Mouse (Mus musculus): ENCODE results near the gene Trmt10c.
A peak's percentile ranks its signal among the peaks of the same experiment; 100 is the strongest.
"Not testable (repeated sequence)": the region's sequence is repeated elsewhere in the genome, so short reads cannot be mapped to it uniquely, and the experiment has no call there.

The Trmt10c gene

GRCm38 (mm10) chr16:56048038-56048437, 10.4 kb upstream of the Trmt10c start, which contains the start of gene Senp7:
Senp7 (plus strand) TSS chr16:56048338.
- not testable (repeated sequence) for DNase-seq (ENCODE audit: low spot score)

- DNase-seq (ENCODE audit: low spot score), result no peak
Measured at GRCm38 (mm10) chr16:56038090-56038489, 471 bp upstream of the Trmt10c start.

- DNase-seq (ENCODE audit: low spot score), result no peak
Measured at GRCm38 (mm10) chr16:56036501-56036900, 1.1 kb downstream of the Trmt10c start.

GRCm38 (mm10) chr16:56034566-56034965, 3.1 kb downstream of the Trmt10c start:
- no peak for DNase-seq (ENCODE audit: low spot score)

GRCm38 (mm10) chr16:56029661-56030082, 7.9 kb downstream of the Trmt10c start, which contains the start of gene Pcnp:
Pcnp (minus strand) TSS chr16:56029739.
- DNase-seq (ENCODE audit: low spot score), result peak; percentile 90

- DNase-seq (ENCODE audit: low spot score), result no peak
Measured at GRCm38 (mm10) chr16:56028722-56029551, 8.7 kb downstream of the Trmt10c start.

- no peak for DNase-seq (ENCODE audit: low spot score)
Measured at GRCm38 (mm10) chr16:56027854-56028629, 9.6 kb downstream of the Trmt10c start.

- DNase-seq (ENCODE audit: low spot score), result no peak
Measured at GRCm38 (mm10) chr16:56019660-56020059, 18.0 kb downstream of the Trmt10c start.

- DNase-seq (ENCODE audit: low spot score), result no peak
Measured at GRCm38 (mm10) chr16:56014076-56014475, 23.5 kb downstream of the Trmt10c start.

GRCm38 (mm10) chr16:56012789-56013743, 24.6 kb downstream of the Trmt10c start:
- no peak for DNase-seq (ENCODE audit: low spot score)

- no peak for DNase-seq (ENCODE audit: low spot score)
Measured at GRCm38 (mm10) chr16:56008862-56009261, 28.8 kb downstream of the Trmt10c start.

GRCm38 (mm10) chr16:56006798-56007197, 30.8 kb downstream of the Trmt10c start:
- no peak for DNase-seq (ENCODE audit: low spot score)

GRCm38 (mm10) chr16:55994235-55994634, 43.4 kb downstream of the Trmt10c start:
- no peak for DNase-seq (ENCODE audit: low spot score)

- no peak for DNase-seq (ENCODE audit: low spot score)
Measured at GRCm38 (mm10) chr16:55990311-55990710, 47.3 kb downstream of the Trmt10c start.

- no peak for DNase-seq (ENCODE audit: low spot score)
Measured at GRCm38 (mm10) chr16:55986001-55986400, 51.6 kb downstream of the Trmt10c start.

Measured in layer of hippocampus, adult 9-10 months (tissue).